Mouse (Mus musculus): Measurements from ENCODE around the gene Kif13a. TPM values are rescaled to one million over a fixed set of nuclear protein-coding genes. Genes with fewer than 3 reads are reported as not detected.

Kif13a gene
- polyA plus RNA-seq, 1 experiment from 2014 or later, result 18.5 TPM

- Histone ChIP-seq H3K4me3 (replicated peaks) (no peak overlapping the region), H3K27ac (no peak overlapping the region)
Observed at GRCm38 (mm10) chr13:46844561-46845235, 85.0 kb downstream of the Kif13a start.

GRCm38 (mm10) chr13:46843646-46844045 is 86.0 kb downstream of the Kif13a start:
- Histone ChIP-seq H3K4me2 (no peak overlapping the region), H3K36me3 (replicated peaks) (0 out of 2 replicates have a peak, but pooled peaks cover 3% of the 10 kb centered on the region), H3K4me1 (peaks cover 10% of the 10 kb centered on the region; the same call in 1 of the 2 replicates), H3K27ac (no peak overlapping the region), H3K4me3 (replicated peaks) (no peak overlapping the region), H3K9me3 (no peaks in the 10 kb centered on the region), H3K9ac (no peak overlapping the region), H3K27me3 (no peaks in the 10 kb centered on the region)
- WGBS, result 80% methylated on average over 3 of the region's 3 CpGs
- ATAC-seq (ENCODE audit: low FRiP score), result no peak

More at GRCm38 (mm10) chr13:46844561-46845235, 85.0 kb downstream of the Kif13a start:
- no peak for ATAC-seq (ENCODE audit: low FRiP score)
- Histone ChIP-seq H3K4me2 (no peak overlapping the region), H3K9ac (no peak overlapping the region), H3K36me3 (replicated peaks) (0 out of 2 replicates have a peak, but pooled peaks cover 3% of the 10 kb centered on the region), H3K27me3 (no peaks in the 10 kb centered on the region), H3K4me1 (peaks cover 8% of the 10 kb centered on the region; the same call in 1 of the 2 replicates), H3K9me3 (no peaks in the 10 kb centered on the region)
- WGBS, result 90% methylated on average over 12 of the region's 12 CpGs

GRCm38 (mm10) chr13:46842185-46842584 is 87.5 kb downstream of the Kif13a start:
- no peaks in the 10 kb centered on the region for H3K27me3 ChIP-seq
- H3K9me3 ChIP-seq, result no peaks in the 10 kb centered on the region
- ATAC-seq (ENCODE audit: low FRiP score), result no peak
- no peak overlapping the region for H3K9ac ChIP-seq
- H3K4me3 ChIP-seq (replicated peaks), result no peak overlapping the region
- 0 out of 2 replicates have a peak, but pooled peaks cover 3% of the 10 kb centered on the region for H3K36me3 ChIP-seq (replicated peaks)
- H3K27ac ChIP-seq, result no peak overlapping the region
- no peak overlapping the region for H3K4me2 ChIP-seq
- 79% methylated on average over 8 of the region's 8 CpGs for WGBS
- peaks cover 10% of the 10 kb centered on the region; the same call in 1 of the 2 replicates for H3K4me1 ChIP-seq

GRCm38 (mm10) chr13:46841668-46842067 is 88.0 kb downstream of the Kif13a start:
- 0 out of 2 replicates have a peak, but pooled peaks cover 3% of the 10 kb centered on the region for H3K36me3 ChIP-seq (replicated peaks)
- H3K4me1 ChIP-seq, result peaks cover 10% of the 10 kb centered on the region; the same call in 1 of the 2 replicates
- H3K4me3 ChIP-seq (replicated peaks), result no peak overlapping the region
- no peak overlapping the region for H3K4me2 ChIP-seq
- H3K27ac ChIP-seq, result no peak overlapping the region
- WGBS, result 64% methylated on average over 3 of the region's 3 CpGs
- no peaks in the 10 kb centered on the region for H3K9me3 ChIP-seq
- H3K9ac ChIP-seq, result no peak overlapping the region
- ATAC-seq (ENCODE audit: low FRiP score), result no peak
- no peaks in the 10 kb centered on the region for H3K27me3 ChIP-seq

- Histone ChIP-seq H3K27ac (no peak overlapping the region), H3K27me3 (no peaks in the 10 kb centered on the region), H3K9me3 (no peaks in the 10 kb centered on the region), H3K4me3 (replicated peaks) (no peak overlapping the region), H3K36me3 (replicated peaks) (no peaks in the 10 kb centered on the region), H3K4me1 (peaks cover 10% of the 10 kb centered on the region; the same call in 1 of the 2 replicates), H3K4me2 (no peak overlapping the region), H3K9ac (no peak overlapping the region)
- WGBS, result 91% methylated on average over 13 of the region's 13 CpGs
- no peak for ATAC-seq (ENCODE audit: low FRiP score)
Observed at GRCm38 (mm10) chr13:46840676-46841075, 89.0 kb downstream of the Kif13a start.

DNA sequence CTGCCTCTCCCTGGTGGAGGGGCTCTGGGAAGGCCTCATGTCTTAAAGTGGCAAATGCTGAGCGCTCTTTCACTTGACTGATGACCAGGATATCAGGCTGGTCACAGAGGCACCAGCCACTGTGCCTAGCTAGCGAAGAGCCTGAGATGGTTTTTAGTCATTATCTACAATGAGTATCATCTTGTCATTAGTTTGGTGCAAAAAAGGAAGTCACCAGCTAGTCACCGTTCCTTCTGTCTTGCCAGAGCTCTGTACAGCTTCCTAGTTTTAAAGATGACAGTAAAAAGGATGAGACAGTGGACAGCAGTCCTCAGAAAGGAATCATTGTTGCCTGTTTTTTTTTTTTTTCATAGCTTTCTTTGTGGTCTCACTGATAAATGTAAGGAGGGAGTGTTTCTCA is 90.4 kb downstream of the Kif13a start:
- Histone ChIP-seq H3K27ac (no peak overlapping the region), H3K4me2 (no peak overlapping the region), H3K9ac (no peak overlapping the region), H3K4me1 (peaks cover 10% of the 10 kb centered on the region; the same call in 1 of the 2 replicates), H3K27me3 (no peaks in the 10 kb centered on the region), H3K36me3 (replicated peaks) (0 out of 2 replicates have a peak, but pooled peaks cover 4% of the 10 kb centered on the region), H3K9me3 (no peaks in the 10 kb centered on the region), H3K4me3 (replicated peaks) (no peak overlapping the region)
- no peak for ATAC-seq (ENCODE audit: low FRiP score)
- WGBS, result 94% methylated on average over 3 of the region's 3 CpGs

DNA sequence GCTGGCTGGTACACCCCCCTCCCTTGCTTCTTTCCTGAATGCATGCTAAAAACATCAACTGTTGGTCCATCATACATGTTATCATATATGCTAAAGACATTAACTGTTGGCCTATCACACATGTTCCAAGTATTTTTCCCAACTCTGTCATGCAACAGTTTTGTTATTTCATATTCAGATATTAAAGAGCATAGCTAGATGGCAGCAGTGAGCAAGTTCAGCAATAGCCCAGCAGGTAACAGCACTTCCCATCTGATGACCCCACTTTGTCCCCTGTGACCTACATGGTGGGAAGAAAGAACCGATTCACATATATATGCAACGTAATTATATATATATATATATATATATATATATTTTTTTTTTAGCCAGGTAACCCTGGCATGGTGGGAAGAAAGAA is 91.1 kb downstream of the Kif13a start:
- no peak for ATAC-seq (ENCODE audit: low FRiP score)
- H3K4me1 ChIP-seq, result peaks cover 10% of the 10 kb centered on the region; the same call in 1 of the 2 replicates
- H3K9me3 ChIP-seq, result no peaks in the 10 kb centered on the region
- no peak overlapping the region for H3K4me3 ChIP-seq (replicated peaks)
- no peak overlapping the region for H3K9ac ChIP-seq
- 74% methylated on average over 2 of the region's 2 CpGs for WGBS
- H3K4me2 ChIP-seq, result no peak overlapping the region
- H3K27ac ChIP-seq, result no peak overlapping the region
- H3K27me3 ChIP-seq, result no peaks in the 10 kb centered on the region
- 0 out of 2 replicates have a peak, but pooled peaks cover 4% of the 10 kb centered on the region for H3K36me3 ChIP-seq (replicated peaks)

DNA sequence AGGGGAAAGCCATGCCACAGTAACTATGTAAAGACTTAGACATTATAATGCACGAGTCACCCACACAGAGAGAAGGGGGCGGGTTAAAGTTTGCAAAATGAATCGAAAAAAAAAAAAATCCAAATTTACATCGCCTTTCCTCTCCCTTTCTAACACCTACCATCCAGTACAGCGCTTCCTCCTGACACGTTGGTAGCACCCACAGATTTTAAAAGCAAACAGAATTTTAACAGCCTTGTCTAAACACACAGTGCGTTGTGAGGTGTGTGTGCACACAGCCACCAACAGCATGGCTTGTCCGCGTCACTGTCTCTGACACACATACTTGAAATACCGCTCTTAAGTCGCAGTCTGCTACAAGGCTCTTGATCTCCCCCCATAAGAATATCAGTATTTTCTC is 94.3 kb downstream of the Kif13a start:
- H3K27ac ChIP-seq, result no peak overlapping the region
- H3K4me2 ChIP-seq, result no peak overlapping the region
- H3K4me3 ChIP-seq (replicated peaks), result no peak overlapping the region
- no peaks in the 10 kb centered on the region for H3K27me3 ChIP-seq
- no peak for ATAC-seq (ENCODE audit: low FRiP score)
- peaks cover 16% of the 10 kb centered on the region; the same call in 1 of the 2 replicates for H3K9me3 ChIP-seq
- peaks cover 7% of the 10 kb centered on the region; the same call in 1 of the 2 replicates for H3K4me1 ChIP-seq
- 92% methylated on average over 11 of the region's 11 CpGs for WGBS
- H3K9ac ChIP-seq, result no peak overlapping the region
- H3K36me3 ChIP-seq (replicated peaks), result peaks cover 23% of the 10 kb centered on the region

GRCm38 (mm10) chr13:46834805-46835204 is 94.9 kb downstream of the Kif13a start:
- H3K27me3 ChIP-seq, result no peaks in the 10 kb centered on the region
- peaks cover 28% of the 10 kb centered on the region for H3K36me3 ChIP-seq (replicated peaks)
- no peak overlapping the region for H3K4me2 ChIP-seq
- no peak for ATAC-seq (ENCODE audit: low FRiP score)
- 94% methylated on average over 10 of the region's 10 CpGs for WGBS
- H3K9me3 ChIP-seq, result peaks cover 22% of the 10 kb centered on the region; the same call in 1 of the 2 replicates
- H3K4me1 ChIP-seq, result 0 out of 2 replicates have a peak, but pooled peaks cover 2% of the 10 kb centered on the region
- H3K9ac ChIP-seq, result no peak overlapping the region
- H3K4me3 ChIP-seq (replicated peaks), result no peak overlapping the region
- H3K27ac ChIP-seq, result no peak overlapping the region

DNA sequence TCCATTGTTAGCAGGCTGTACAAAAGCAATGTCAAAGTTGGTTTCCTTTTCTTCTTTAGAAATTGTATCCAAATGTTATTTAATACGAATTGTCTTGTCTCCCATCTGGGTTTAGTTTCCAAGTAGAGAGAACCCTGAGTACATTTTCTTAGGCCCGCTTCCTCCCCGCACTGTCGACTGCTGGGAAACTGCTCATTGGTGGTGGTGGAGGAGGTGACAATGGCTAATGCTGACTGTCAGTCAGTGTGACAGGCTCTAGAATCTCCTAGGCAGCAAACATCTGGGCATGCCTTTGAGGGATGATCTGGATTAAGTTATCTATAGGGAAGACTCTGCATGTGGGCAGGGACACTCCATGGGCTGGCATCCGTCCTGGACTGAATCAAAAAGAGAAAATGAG is 96.1 kb downstream of the Kif13a start:
- Histone ChIP-seq H3K4me1 (no peaks in the 10 kb centered on the region), H3K27me3 (no peaks in the 10 kb centered on the region), H3K4me2 (no peak overlapping the region), H3K36me3 (replicated peaks) (peaks cover 34% of the 10 kb centered on the region), H3K4me3 (replicated peaks) (no peak overlapping the region), H3K9ac (no peak overlapping the region), H3K9me3 (peaks cover 23% of the 10 kb centered on the region; the same call in 1 of the 2 replicates), H3K27ac (no peak overlapping the region)
- 83% methylated on average over 5 of the region's 5 CpGs for WGBS
- ATAC-seq (ENCODE audit: low FRiP score), result no peak

- H3K4me1 ChIP-seq, result no peaks in the 10 kb centered on the region
- no peak for ATAC-seq (ENCODE audit: low FRiP score)
- H3K9ac ChIP-seq, result no peak overlapping the region
- no peak overlapping the region for H3K4me3 ChIP-seq (replicated peaks)
- no peak overlapping the region for H3K4me2 ChIP-seq
- 76% methylated on average over 3 of the region's 3 CpGs for WGBS
- H3K9me3 ChIP-seq, result peaks cover 23% of the 10 kb centered on the region; the same call in 1 of the 2 replicates
- H3K36me3 ChIP-seq (replicated peaks), result peaks cover 37% of the 10 kb centered on the region
- no peak overlapping the region for H3K27ac ChIP-seq
- H3K27me3 ChIP-seq, result no peaks in the 10 kb centered on the region
Observed at GRCm38 (mm10) chr13:46832956-46833355, 96.7 kb downstream of the Kif13a start.

DNA sequence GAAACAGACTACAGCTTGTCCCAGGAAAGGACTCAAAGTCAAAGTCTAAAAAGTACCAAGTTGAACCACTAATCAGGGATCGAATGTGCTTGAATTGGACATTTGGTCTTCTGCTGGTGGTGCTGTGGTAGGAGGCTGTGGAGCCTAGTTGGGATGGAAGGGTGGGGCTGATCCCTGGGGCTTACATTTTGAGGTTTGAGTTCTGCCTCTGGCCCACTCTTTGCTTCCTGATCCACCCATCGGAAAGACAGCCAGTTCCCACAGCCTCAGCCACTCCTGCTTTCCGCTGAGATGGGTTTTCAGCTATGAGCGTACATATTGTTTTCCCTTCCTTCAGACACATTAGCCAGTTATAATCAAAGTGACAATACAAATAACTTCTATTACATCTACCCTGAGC is 106.4 kb downstream of the Kif13a start:
- peaks cover 32% of the 10 kb centered on the region for H3K36me3 ChIP-seq (replicated peaks)

GRCm38 (mm10) chr13:46822200-46822599 is 107.5 kb downstream of the Kif13a start:
- Histone ChIP-seq H3K27ac (no peak overlapping the region), H3K9me3 (no peaks in the 10 kb centered on the region), H3K4me1 (peaks cover 16% of the 10 kb centered on the region), H3K36me3 (replicated peaks) (peaks cover 22% of the 10 kb centered on the region), H3K27me3 (no peaks in the 10 kb centered on the region), H3K4me2 (no peak overlapping the region), H3K9ac (no peak overlapping the region), H3K4me3 (replicated peaks) (no peak overlapping the region)
- WGBS, result 72% methylated on average over 8 of the region's 8 CpGs
- ATAC-seq (ENCODE audit: low FRiP score), result no peak

More for the DNA sequence above, 106.4 kb downstream of the Kif13a start:
- WGBS, result 97% methylated on average over 4 of the region's 4 CpGs
- ATAC-seq (ENCODE audit: low FRiP score), result no peak
- H3K27me3 ChIP-seq, result no peaks in the 10 kb centered on the region
- no peak overlapping the region for H3K9ac ChIP-seq
- no peak overlapping the region for H3K27ac ChIP-seq
- H3K4me1 ChIP-seq, result peaks cover 16% of the 10 kb centered on the region
- H3K4me3 ChIP-seq (replicated peaks), result no peak overlapping the region
- no peak overlapping the region for H3K4me2 ChIP-seq
- H3K9me3 ChIP-seq, result no peaks in the 10 kb centered on the region
